Mouse (Mus musculus): ENCODE measurements around the gene Ptgfrn.

Ptgfrn gene

GRCm38 (mm10) chr3:101078344-101078743 lies 31.7 kb downstream of the Ptgfrn start:
- DNase-seq (ENCODE audit: low read depth, low spot score): no peak

GRCm38 (mm10) chr3:101077710-101078100 lies 32.4 kb downstream of the Ptgfrn start:
- no peak for DNase-seq (ENCODE audit: low read depth, low spot score)

- DNase-seq (ENCODE audit: low read depth, low spot score): no peak
These were observed 32.9 kb downstream of the Ptgfrn start for GRCm38 (mm10) chr3:101076966-101077709.

- no peak for DNase-seq (ENCODE audit: low read depth, low spot score)
These were observed 34.2 kb downstream of the Ptgfrn start for GRCm38 (mm10) chr3:101075866-101076265.

GRCm38 (mm10) chr3:101073384-101073783 lies 36.7 kb downstream of the Ptgfrn start:
- DNase-seq (ENCODE audit: low read depth, low spot score): no peak

GRCm38 (mm10) chr3:101072506-101073215 lies 37.4 kb downstream of the Ptgfrn start:
- DNase-seq (ENCODE audit: low read depth, low spot score): no peak

- DNase-seq (ENCODE audit: low read depth, low spot score): no peak
These were observed 38.5 kb downstream of the Ptgfrn start for GRCm38 (mm10) chr3:101071576-101071975.

- DNase-seq (ENCODE audit: low read depth, low spot score): no peak
These were observed 39.3 kb downstream of the Ptgfrn start for GRCm38 (mm10) chr3:101070796-101071235.

- DNase-seq (ENCODE audit: low read depth, low spot score): no peak
These were observed 39.8 kb downstream of the Ptgfrn start for GRCm38 (mm10) chr3:101070230-101070795.

GRCm38 (mm10) chr3:101068701-101069100 lies 41.4 kb downstream of the Ptgfrn start:
- DNase-seq (ENCODE audit: low read depth, low spot score): no peak

GRCm38 (mm10) chr3:101066175-101066574 lies 43.9 kb downstream of the Ptgfrn start:
- no peak for DNase-seq (ENCODE audit: low read depth, low spot score)

GRCm38 (mm10) chr3:101061865-101062585 lies 48.1 kb downstream of the Ptgfrn start:
- no peak for DNase-seq (ENCODE audit: low read depth, low spot score)

- DNase-seq (ENCODE audit: low read depth, low spot score): no peak
These were observed 50.9 kb downstream of the Ptgfrn start for GRCm38 (mm10) chr3:101059214-101059613.

GRCm38 (mm10) chr3:101058203-101058602 lies 51.9 kb downstream of the Ptgfrn start:
- no peak for DNase-seq (ENCODE audit: low read depth, low spot score)

- no peak for DNase-seq (ENCODE audit: low read depth, low spot score)
These were observed 54.9 kb downstream of the Ptgfrn start for GRCm38 (mm10) chr3:101055216-101055615.

GRCm38 (mm10) chr3:101051601-101052000 lies 58.5 kb downstream of the Ptgfrn start:
- no peak for DNase-seq (ENCODE audit: low read depth, low spot score)

- DNase-seq (ENCODE audit: low read depth, low spot score): no peak
These were observed 60.1 kb downstream of the Ptgfrn start for GRCm38 (mm10) chr3:101049997-101050396.

GRCm38 (mm10) chr3:101048781-101049180 lies 61.3 kb downstream of the Ptgfrn start:
- DNase-seq (ENCODE audit: low read depth, low spot score): no peak

- no peak for DNase-seq (ENCODE audit: low read depth, low spot score)
These were observed 62.3 kb downstream of the Ptgfrn start for GRCm38 (mm10) chr3:101047586-101048275.

GRCm38 (mm10) chr3:101045431-101045830 lies 64.6 kb downstream of the Ptgfrn start:
- DNase-seq (ENCODE audit: low read depth, low spot score): no peak

GRCm38 (mm10) chr3:101044686-101045085 lies 65.4 kb downstream of the Ptgfrn start:
- no peak for DNase-seq (ENCODE audit: low read depth, low spot score)

Measured in brain, embryonic 18.5 days (tissue).